Mouse (Mus musculus): Measurements from ENCODE around the gene Cacna1s.

GRCm38 (mm10) chr1:136117069-136117468, 64.5 kb downstream of the Cacna1s start:
- TF ChIP-seq EP300 (IDR thresholded peaks at IDR 0.05; ENCODE audit: low read depth) (no peak), CTCF (IDR thresholded peaks at IDR 0.05; ENCODE audit: low read depth) (no peak)
